Mouse (Mus musculus) hindbrain, embryonic 10.5 days (tissue): ENCODE measurements at regions not wholly inside any gene's neighbourhood (a gene's known extent, or its start where the extent isn't known, plus 50 kb on each side); places are given as distances from the start of the nearest gene placed in this dataset.

Experiments used
- DNase-seq: peaks from one replicate; pipeline ENCODE4 v3.0.0-alpha.2; 2017; ENCODE audit warnings: low spot score
- H3K27ac ChIP-seq: fragments of 300-500 bp; sonication (generic); 2 replicates; pipeline ENCODE4 v1.5.1; 2016; ENCODE audit warnings: mild to moderate bottlenecking, moderate library complexity
- H3K27me3 ChIP-seq: fragments of 300-500 bp; sonication (generic); 2 replicates; pipeline ENCODE4 v1.6.1; 2016; ENCODE audit warnings: mild to moderate bottlenecking; ENCODE audit not compliant: poor library complexity, insufficient read depth, severe bottlenecking
- H3K36me3 ChIP-seq: fragments of 300-500 bp; sonication (generic); 2 replicates; pipeline ENCODE4 v1.6.1; 2016; ENCODE audit warnings: mild to moderate bottlenecking, moderate library complexity
- H3K4me1 ChIP-seq: fragments of 300-500 bp; sonication (generic); replicated peaks from 2 replicates; pipeline ENCODE4 v1.6.1; 2016; ENCODE audit warnings: mild to moderate bottlenecking
- H3K4me3 ChIP-seq: fragments of 300-500 bp; sonication (generic); 2 replicates; pipeline ENCODE4 v1.5.1; 2016; ENCODE audit warnings: mild to moderate bottlenecking, moderate library complexity
- H3K9me3 ChIP-seq: fragments of 300-500 bp; sonication (generic); 2 replicates; pipeline ENCODE4 v1.6.1; 2016; ENCODE audit warnings: mild to moderate bottlenecking, moderate library complexity
- WGBS: fragments of 180-500 bp; shearing (Covaris S2); methylation state at CpG from one replicate; pipeline ENCODE4 v1.1.7; 2016; 5-methylcytosine and 5-hydroxymethylcytosine counted together

DNA sequence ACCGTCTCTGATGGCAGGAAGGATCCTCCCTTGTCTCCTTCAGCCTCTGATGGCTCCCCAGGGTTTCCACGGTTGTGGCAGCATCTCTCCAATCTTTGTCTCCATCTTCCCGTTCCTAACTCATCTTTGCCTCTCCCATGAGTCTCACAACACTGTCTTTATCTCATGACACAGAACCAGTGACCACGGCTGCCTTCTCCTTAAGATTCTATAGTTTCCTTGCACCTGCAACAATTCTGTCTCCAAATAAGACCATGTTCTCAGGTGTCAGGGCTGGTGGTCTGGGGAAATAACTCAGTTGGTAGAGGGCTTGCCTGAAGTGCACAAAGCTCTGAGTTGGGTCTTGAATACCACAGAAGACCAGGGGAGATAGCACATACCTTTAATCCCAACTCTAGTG, 203.8 kb downstream of the Cd83 start:
- peaks cover 12% of the 10 kb centered on the region; the same call in 1 of the 2 replicates for H3K27me3 ChIP-seq
- peaks cover 16% of the 10 kb centered on the region for H3K4me1 ChIP-seq
- DNase-seq, result no peak
- H3K27ac ChIP-seq, result 0 out of 2 replicates have a peak overlapping the region, but pooled peaks have one; percentile 54
- 0 out of 2 replicates have a peak, but pooled peaks cover 2% of the 10 kb centered on the region for H3K9me3 ChIP-seq
- WGBS, result 84% methylated on average over 4 of the region's 4 CpGs
- no peak overlapping the region for H3K4me3 ChIP-seq
- H3K36me3 ChIP-seq, result no peaks in the 10 kb centered on the region

GRCm38 (mm10) chr13:43990281-43991101, 205.9 kb downstream of the Cd83 start:
- no peak for DNase-seq
- H3K27ac ChIP-seq, result peak overlapping the region; percentile 16; the same call in 1 of the 2 replicates
- 0 out of 2 replicates have a peak, but pooled peaks cover 2% of the 10 kb centered on the region for H3K9me3 ChIP-seq
- WGBS, result 68% methylated on average over 16 of the region's 16 CpGs
- no peaks in the 10 kb centered on the region for H3K36me3 ChIP-seq
- H3K4me1 ChIP-seq, result peaks cover 22% of the 10 kb centered on the region
- H3K4me3 ChIP-seq, result no peak overlapping the region
- H3K27me3 ChIP-seq, result peaks cover 12% of the 10 kb centered on the region; the same call in 1 of the 2 replicates

GRCm38 (mm10) chr13:43991774-43992173, 207.2 kb downstream of the Cd83 start:
- H3K9me3 ChIP-seq, result 0 out of 2 replicates have a peak, but pooled peaks cover 2% of the 10 kb centered on the region
- no peak overlapping the region for H3K4me3 ChIP-seq
- 73% methylated on average over 5 of the region's 5 CpGs for WGBS
- no peak overlapping the region for H3K27ac ChIP-seq
- no peaks in the 10 kb centered on the region for H3K36me3 ChIP-seq
- H3K27me3 ChIP-seq, result peaks cover 12% of the 10 kb centered on the region; the same call in 1 of the 2 replicates
- DNase-seq, result no peak
- peaks cover 25% of the 10 kb centered on the region for H3K4me1 ChIP-seq

- H3K9me3 ChIP-seq, result 0 out of 2 replicates have a peak, but pooled peaks cover 2% of the 10 kb centered on the region
- peaks cover 12% of the 10 kb centered on the region; the same call in 1 of the 2 replicates for H3K27me3 ChIP-seq
- H3K4me3 ChIP-seq, result no peak overlapping the region
- no peaks in the 10 kb centered on the region for H3K36me3 ChIP-seq
- peaks cover 18% of the 10 kb centered on the region for H3K4me1 ChIP-seq
- no peak for DNase-seq
- H3K27ac ChIP-seq, result no peak overlapping the region
Measured at GRCm38 (mm10) chr13:43992968-43993367, 208.4 kb downstream of the Cd83 start.

DNA sequence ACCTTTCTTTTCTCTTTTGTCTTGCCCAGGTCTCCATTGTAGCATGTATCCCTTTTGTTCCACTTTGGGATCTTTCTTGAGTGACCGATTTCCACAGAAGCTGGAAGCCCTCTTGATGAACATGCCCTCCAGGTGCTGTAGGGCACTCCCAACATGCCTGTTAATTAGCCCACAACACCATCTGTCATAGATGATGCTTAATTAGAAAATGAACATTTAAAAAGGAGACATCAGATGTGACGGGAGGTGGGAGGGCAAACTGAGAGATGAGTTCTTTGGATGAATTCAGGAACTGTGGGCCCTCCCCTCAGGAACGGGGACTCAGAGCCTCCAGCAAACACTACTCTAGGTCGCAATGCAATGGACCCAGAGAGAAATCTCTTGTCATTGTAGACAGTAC, 209.8 kb downstream of the Cd83 start:
- Histone ChIP-seq H3K4me1 (peaks cover 14% of the 10 kb centered on the region; the same call in 1 of the 2 replicates), H3K9me3 (0 out of 2 replicates have a peak, but pooled peaks cover 2% of the 10 kb centered on the region), H3K4me3 (no peak overlapping the region), H3K27me3 (peaks cover 12% of the 10 kb centered on the region; the same call in 1 of the 2 replicates), H3K27ac (no peak overlapping the region), H3K36me3 (no peaks in the 10 kb centered on the region)
- WGBS, result 83% methylated on average over 4 of the region's 4 CpGs
- DNase-seq, result no peak

GRCm38 (mm10) chr13:43995623-43996022, 211.0 kb downstream of the Cd83 start:
- H3K4me1 ChIP-seq, result peaks cover 13% of the 10 kb centered on the region; the same call in 1 of the 2 replicates
- 72% methylated on average over 3 of the region's 3 CpGs for WGBS
- no peak overlapping the region for H3K4me3 ChIP-seq
- H3K27me3 ChIP-seq, result peaks cover 4% of the 10 kb centered on the region; the same call in 1 of the 2 replicates
- H3K27ac ChIP-seq, result no peak overlapping the region
- H3K9me3 ChIP-seq, result no peaks in the 10 kb centered on the region
- no peaks in the 10 kb centered on the region for H3K36me3 ChIP-seq
- no peak for DNase-seq

- Histone ChIP-seq H3K27ac (no peak overlapping the region), H3K9me3 (0 out of 2 replicates have a peak, but pooled peaks cover 5% of the 10 kb centered on the region), H3K36me3 (no peaks in the 10 kb centered on the region), H3K4me3 (no peak overlapping the region), H3K27me3 (no peaks in the 10 kb centered on the region), H3K4me1 (no peaks in the 10 kb centered on the region; the same call in 1 of the 2 replicates)
- WGBS, result 82% methylated on average over 12 of the region's 12 CpGs
- no peak for DNase-seq
Measured at GRCm38 (mm10) chr13:44001861-44002545, 217.4 kb downstream of the Cd83 start.

DNA sequence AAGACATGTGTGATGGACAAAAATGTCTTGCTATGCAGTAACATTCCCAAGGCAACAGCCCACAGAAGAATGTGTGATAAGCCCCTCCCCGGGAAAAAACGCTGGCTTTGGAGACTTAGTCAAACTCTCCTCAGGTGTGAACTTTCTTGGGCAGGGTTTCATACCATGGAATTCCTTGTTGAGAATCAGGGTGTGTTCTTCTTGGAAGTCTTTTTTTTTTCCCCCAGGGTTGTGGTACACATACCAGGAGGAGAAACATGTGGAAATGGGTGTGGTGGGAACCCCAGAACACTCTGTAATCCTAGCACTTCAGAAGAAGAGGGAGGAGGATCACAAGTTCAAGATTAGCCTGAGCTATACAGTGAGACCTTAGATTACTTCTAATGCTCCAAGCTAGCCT, 228.3 kb downstream of the Cd83 start:
- no peaks in the 10 kb centered on the region for H3K36me3 ChIP-seq
- H3K9me3 ChIP-seq, result no peaks in the 10 kb centered on the region
- peaks cover 18% of the 10 kb centered on the region for H3K4me1 ChIP-seq
- no peak overlapping the region for H3K4me3 ChIP-seq
- H3K27me3 ChIP-seq, result peaks cover 39% of the 10 kb centered on the region
- no peak for DNase-seq
- no peak overlapping the region for H3K27ac ChIP-seq
- 79% methylated on average over 2 of the region's 2 CpGs for WGBS

DNA sequence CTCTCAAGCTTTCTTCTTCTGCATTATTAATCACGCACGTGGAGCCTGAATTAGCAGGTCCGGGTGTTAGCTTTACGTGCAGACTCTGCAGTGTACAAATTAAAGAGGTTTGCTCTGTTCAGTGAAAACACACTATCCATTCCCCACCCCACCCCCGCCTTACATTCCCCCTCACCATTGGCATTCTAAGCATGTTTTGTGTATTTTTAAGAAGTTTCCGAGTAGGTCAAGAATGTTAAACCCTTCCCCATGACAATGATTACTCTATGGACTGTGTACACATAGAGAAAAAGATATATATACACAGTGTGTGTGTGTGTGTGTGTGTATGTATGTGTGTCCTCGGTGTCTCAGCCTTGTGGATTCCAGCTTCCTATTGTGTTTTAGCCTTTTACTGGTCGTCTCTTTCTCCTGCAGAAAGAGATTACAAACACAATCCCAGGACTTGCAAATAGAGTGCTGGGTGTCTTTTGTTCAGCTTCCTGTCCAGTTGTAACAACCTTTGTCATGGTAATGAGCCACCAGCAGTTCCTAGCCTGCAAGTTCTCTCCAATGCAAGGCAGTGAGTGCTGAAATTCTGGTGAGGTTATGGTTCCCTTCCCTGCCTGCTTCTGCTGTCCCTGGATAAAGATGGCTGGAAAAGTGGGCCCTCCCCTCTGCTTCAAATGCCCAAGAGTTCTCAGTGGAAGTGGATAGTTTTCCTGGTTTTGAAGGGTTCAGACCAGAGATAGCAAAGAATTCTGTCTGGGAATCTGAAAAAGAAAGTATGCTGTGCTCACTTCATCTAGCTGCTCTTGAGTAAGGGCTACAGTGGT, 234.1 kb downstream of the Cd83 start:
- 12% methylated on average over 8 of the region's 8 CpGs for WGBS
- no peaks in the 10 kb centered on the region for H3K9me3 ChIP-seq
- DNase-seq, result peak; percentile 54

GRCm38 (mm10) chr13:44019304-44019583, 234.7 kb downstream of the Cd83 start:
- Histone ChIP-seq H3K36me3 (no peaks in the 10 kb centered on the region), H3K9me3 (no peaks in the 10 kb centered on the region), H3K27ac (peak overlapping the region; percentile 77), H3K4me1 (peaks cover 48% of the 10 kb centered on the region), H3K4me3 (no peak overlapping the region), H3K27me3 (peaks cover 69% of the 10 kb centered on the region)
- no peak for DNase-seq

More for the DNA sequence above, 234.1 kb downstream of the Cd83 start:
- Histone ChIP-seq H3K4me1 (peaks cover 48% of the 10 kb centered on the region), H3K27ac (peak overlapping the region; percentile 77), H3K36me3 (no peaks in the 10 kb centered on the region), H3K27me3 (peaks cover 64% of the 10 kb centered on the region), H3K4me3 (peak overlapping the region; percentile 21)

GRCm38 (mm10) chr13:44020851-44021250, 236.3 kb downstream of the Cd83 start:
- 20% methylated on average over 7 of the region's 7 CpGs for WGBS
- Histone ChIP-seq H3K27me3 (peaks cover 78% of the 10 kb centered on the region), H3K36me3 (no peaks in the 10 kb centered on the region), H3K9me3 (no peaks in the 10 kb centered on the region), H3K4me1 (peaks cover 50% of the 10 kb centered on the region), H3K4me3 (no peak overlapping the region), H3K27ac (no peak overlapping the region)
- no peak for DNase-seq

DNA sequence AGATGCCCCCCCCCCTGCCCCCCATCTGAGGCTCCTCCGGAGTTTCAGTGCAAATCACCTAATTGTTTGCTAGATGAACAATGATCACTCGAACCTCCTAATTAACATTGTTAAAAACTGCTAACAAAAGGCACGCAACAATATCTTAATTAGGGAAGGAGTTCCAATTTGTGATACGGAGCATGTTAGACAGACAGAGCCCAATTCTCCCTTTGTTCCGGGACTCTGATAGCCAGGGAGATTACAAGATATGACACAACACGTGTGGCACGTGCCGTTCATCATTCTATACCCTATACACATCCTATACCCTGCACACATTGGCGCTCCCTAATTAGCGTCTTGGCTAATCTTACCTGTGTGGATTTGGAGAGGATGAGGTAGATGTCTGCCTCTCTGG, 237.5 kb downstream of the Cd83 start:
- no peak overlapping the region for H3K27ac ChIP-seq
- H3K4me3 ChIP-seq, result no peak overlapping the region
- peaks cover 66% of the 10 kb centered on the region for H3K27me3 ChIP-seq
- DNase-seq, result no peak
- no peaks in the 10 kb centered on the region for H3K36me3 ChIP-seq
- no peaks in the 10 kb centered on the region for H3K9me3 ChIP-seq
- 68% methylated on average over 10 of the region's 10 CpGs for WGBS
- H3K4me1 ChIP-seq, result peaks cover 62% of the 10 kb centered on the region
